Mouse (Mus musculus): ENCODE results near the gene Atxn2l. TPM values are rescaled to one million over a fixed set of nuclear protein-coding genes. Genes with fewer than 3 reads are reported as not detected.

The Atxn2l gene
- total RNA-seq, 2 experiments from 2014 or later = 71.8 to 94.7 TPM

DNA sequence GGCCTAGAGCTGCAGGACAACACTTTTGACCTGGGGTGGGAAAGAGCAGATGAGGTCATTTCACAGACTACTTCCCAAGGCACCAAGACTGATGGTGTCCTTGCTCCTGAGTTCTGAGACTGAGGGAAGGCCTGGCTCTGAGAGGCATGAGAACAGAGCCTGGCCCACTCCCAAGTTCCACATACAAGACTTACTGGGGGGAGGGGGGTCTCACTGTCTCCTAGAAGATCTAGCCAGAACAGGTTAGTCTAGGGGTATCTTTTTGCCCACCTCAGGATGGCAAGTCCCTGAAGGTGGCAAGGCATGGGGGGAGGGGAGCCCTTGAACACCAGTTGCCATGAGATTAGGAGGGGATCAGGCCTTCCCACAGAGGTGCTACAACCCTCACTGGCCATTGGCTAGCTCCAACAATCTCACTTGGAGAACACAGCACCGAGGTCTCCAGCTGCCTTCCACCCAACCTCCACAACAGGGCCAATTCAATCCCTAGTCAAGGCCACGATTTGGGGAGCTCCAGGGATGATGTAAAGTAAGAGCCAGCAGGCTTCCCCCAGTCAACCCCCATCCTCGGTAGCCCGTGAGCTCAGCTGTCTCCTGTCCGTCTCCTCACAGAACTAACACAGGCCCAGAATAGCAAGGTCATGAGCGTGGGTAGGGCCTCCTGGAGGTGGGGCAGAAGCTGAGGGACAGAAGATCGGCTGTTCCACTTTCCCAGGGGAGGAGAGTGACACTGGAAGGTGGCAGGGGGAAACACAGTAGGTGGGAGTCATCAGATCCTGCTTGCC lies 37.8 kb downstream of the Atxn2l start:
- ATAC-seq (replicated peaks; ENCODE audit: low FRiP score, poor library complexity, severe bottlenecking) = no peak

DNA sequence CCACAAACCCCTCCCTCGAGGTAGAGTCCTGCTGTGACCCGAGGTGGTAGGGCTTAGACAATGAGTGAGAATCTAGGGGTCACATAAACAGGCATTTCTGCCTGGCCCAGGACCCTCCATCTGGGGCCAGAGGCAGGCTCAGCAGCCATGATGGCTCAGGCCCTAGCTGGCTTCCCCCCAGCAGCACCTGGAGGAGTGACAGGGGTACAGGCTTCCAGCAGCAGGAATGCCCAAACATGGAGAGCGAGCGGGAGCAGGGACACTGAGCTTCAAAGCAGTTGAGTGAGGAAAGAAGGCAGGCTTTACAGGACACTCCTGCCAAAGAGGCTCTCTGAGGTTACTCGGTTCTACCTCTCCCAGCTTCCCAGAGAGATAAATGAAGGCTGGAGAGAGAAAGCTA lies 38.4 kb downstream of the Atxn2l start:
- no peak for ATAC-seq (replicated peaks; ENCODE audit: low FRiP score, poor library complexity, severe bottlenecking)

DNA sequence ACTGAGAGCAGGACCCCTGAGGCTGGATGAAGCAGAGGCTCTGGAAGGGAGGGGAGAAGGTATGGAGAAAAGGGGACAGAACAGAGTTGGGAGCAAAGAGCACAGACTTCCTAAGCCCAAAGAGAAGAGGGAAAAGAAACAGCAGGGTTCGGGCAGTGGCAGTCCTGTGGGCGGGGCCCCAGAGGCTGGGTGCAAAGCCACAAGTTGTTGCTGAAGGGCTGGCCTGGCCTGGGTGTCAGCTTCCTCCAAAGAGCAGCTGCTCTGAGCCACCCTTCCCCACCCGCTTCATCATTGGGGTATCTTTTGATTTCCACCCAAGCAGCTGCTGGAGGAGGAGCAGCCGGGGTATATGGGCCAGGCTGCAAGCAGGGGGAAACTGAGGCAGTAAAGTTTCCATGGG lies 39.1 kb downstream of the Atxn2l start:
- ATAC-seq (replicated peaks; ENCODE audit: low FRiP score, poor library complexity, severe bottlenecking) = no peak

DNA sequence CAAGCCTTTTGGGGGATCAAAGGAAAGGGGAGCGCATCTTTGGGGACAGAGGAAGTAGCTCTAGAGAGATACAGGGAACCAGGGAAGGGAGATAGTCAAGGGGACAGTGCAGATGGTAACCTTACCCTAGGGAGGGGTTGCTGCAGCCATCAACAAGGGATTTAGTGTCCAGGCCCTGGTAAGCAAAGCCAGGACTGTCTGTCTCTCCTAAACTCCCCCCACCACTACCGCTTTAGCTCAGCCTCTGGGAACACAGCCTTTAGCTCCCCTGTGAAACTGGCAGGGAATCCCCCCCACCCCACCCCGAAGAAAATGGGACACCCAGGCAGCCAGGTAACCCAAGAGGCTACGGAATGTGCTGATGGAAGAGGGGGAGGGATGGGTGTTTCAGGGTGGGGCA lies 39.7 kb downstream of the Atxn2l start:
- ATAC-seq (replicated peaks; ENCODE audit: low FRiP score, poor library complexity, severe bottlenecking) = no peak

DNA sequence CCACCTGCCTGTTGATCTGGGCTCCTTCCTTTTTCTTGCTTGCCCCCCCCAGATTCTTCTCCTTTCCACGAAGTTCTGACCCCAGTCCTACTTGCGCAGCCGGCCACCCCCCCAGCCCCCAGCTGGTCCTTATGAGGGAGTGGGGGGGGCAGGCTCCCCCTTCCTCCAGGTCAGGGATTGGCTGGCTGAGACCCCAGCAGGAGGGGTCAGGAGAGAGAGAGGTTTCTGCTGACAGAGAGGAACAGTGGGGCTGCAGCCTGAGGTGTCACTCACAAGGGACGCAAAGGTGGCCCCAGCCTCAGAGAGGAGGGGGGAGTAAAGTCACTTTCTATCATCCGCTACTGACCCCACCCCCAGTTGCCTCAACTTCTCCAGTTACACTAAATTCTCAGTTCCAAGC lies 40.2 kb downstream of the Atxn2l start, which contains the start of gene Atp2a1:
Gene Atp2a1, minus strand, starts transcription at position 105 of the 400 bp plus-strand sequence.
- no peak for ATAC-seq (replicated peaks; ENCODE audit: low FRiP score, poor library complexity, severe bottlenecking)

DNA sequence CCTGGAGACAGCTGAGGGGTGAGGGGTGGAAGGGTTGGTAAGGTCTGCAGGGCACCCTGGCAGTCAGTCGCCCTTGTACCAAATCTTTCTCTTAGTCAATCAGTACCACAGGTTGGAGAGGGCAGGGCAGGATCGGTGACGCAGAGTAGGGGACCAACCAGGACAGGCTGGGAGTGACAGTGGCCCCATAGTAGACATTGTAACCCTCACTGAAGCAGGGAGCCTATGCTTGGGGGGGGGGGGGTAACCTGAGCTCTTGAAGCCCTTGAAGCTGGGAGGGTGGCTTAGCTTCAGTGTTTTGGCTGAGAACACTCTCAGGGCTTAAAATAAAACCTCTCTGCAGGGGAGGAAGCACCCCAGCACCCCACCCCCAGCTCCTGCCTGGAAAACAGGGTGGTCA lies 41.6 kb downstream of the Atxn2l start:
- ATAC-seq (replicated peaks; ENCODE audit: low FRiP score, poor library complexity, severe bottlenecking) = no peak

DNA sequence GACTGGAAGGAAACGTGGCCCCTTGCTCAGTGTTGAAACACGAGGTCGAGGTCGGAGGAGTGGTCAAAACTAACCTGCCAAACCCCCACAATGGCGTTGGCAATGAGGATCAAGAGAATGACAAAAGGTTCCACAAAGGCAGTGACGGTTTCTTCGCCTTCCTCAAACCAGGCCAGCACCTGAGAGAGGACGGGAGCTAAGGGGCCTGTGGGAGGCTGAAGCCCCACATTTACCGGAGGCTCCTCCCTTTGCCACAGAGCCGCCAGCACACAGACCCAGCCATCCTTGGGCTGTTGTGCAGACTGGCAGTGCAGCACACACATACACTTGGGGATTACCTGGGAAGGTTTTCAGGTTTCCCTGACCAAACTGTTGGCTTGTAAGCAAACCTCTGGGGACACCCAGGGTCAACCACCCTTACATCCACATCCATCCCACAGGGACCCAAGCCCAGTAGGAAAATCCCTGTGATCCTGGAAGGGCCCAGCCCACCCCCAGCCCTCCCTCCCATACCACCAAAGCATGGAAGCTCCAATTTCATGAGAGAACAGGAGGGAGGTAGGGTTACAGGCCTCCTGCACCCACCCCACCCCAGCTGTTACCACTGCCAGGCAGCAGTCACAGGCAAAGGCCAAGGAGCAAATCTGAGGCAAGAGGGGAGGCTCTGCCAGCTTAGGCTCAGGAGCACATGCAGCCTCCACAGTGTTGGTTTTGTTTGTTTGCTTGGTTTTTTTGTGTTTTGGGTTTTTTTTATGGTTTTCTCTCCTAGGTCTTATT lies 42.4 kb downstream of the Atxn2l start:
- no peak for ATAC-seq (replicated peaks; ENCODE audit: low FRiP score, poor library complexity, severe bottlenecking)

DNA sequence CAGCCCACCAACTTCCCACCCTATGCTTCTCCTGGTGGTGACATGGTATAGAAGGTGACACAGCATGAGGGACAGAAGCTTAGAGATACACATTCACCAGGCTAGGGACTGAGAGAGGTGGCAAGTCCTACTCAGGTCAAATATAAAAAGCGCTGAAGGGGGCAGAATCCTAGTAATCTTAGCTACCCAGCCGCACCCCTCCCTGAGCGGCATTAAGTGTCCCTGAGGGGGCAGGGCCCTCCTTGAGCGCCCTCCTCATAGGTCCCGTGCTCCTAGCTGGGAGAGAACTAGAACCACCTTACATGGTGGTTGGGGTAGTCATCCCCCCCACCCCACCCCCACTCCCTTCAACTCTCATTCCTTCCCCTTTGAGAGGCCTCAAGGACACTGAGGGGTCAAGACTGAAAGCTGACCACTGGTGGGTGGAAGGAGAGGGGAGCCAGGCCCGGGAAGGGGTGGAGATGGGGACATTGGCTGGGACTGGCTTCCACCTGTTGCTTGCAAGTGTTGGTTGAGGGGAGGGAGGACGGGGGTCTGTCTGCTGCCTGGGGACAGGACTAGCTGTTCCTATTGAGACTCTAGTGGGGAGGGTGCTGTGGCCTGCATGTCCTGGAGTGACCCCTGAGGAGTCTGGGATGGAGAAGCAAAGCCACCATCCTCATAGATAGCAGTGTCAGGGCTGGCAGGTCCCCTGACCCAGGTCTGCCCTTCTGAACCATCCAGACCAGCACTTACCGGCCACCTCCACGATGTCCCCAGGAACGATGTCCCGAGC lies 44.2 kb downstream of the Atxn2l start:
- ATAC-seq (replicated peaks; ENCODE audit: low FRiP score, poor library complexity, severe bottlenecking) = no peak

DNA sequence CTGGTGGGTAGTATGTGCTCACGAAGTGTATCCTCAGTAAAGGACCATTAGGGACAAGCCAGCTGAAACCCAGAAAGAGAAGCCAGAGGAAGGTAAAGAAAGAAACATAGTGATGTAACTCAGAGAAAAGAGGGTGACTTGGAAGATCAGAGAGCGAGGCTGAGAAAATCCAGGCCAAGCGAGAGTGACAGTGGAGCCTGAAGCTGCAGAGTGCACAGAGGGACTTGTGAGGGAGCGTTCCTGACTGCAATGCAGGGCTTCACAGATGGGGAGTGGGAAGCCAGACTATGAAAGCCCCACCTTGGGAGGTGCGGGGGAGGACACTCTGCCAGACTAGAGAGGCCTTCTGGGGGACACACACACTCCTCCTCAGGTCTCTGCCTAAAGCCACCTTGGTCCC lies 45.0 kb downstream of the Atxn2l start:
- no peak for ATAC-seq (replicated peaks; ENCODE audit: low FRiP score, poor library complexity, severe bottlenecking)

DNA sequence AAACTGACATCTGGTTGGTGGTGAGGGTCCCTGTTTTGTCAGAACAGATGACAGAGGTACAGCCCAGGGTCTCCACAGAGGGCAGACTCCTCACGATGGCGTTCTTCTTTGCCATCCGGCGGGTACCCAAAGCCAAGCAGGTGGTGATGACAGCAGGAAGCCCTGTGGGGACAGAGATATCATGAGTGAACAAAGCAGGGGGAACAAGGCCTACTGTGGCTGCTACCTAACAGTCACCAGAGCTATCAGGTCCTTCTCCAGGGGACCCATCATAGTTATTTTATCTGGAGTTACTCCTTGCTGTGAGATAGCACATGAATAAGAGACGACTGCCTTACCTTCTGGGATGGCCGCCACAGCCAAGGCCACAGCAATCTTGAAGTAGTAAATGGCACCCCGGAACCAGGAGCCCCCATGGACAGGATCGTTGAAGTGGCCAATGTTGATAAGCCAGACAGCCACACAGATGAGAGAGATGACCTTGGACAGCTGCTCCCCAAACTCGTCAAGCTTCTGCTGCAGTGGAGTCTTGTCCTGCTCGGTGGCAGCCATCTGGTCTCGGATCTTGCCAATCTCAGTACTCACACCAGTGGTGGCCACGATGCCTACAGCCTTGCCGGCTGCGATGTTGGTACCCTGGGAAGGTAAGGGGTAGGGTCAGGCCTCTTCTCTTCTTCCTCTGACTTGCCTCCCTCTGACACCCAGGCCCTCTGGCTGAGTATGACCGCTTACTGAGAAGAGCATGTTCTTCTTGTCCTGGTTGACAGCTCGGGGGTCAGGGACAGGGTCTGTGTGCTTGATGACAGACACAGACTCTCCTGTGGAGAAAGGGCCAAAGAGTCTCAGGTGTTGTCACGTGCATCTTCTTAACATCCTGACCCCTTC lies 46.6 kb downstream of the Atxn2l start:
- ATAC-seq (replicated peaks; ENCODE audit: low FRiP score, poor library complexity, severe bottlenecking) = no peak

DNA sequence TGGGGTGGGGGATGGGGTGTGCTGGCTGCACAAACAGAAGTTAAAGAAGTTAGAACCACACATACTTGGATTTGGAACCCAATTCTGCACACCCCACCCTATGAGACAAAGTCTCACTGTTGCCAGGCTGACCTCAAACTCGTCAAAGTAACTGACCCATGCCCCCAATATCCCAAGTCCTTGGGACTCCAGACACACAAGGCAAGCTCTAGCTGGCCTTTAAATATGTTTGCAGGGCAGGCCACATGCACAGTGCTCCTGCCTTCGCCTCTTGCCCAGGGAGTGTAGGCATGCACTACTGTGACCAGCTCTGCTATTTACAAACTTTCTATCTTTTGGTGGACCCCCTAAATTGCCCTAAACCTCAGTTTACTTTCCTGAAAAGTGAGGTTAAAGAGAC lies 48.0 kb downstream of the Atxn2l start:
- ATAC-seq (replicated peaks; ENCODE audit: low FRiP score, poor library complexity, severe bottlenecking) = no peak

DNA sequence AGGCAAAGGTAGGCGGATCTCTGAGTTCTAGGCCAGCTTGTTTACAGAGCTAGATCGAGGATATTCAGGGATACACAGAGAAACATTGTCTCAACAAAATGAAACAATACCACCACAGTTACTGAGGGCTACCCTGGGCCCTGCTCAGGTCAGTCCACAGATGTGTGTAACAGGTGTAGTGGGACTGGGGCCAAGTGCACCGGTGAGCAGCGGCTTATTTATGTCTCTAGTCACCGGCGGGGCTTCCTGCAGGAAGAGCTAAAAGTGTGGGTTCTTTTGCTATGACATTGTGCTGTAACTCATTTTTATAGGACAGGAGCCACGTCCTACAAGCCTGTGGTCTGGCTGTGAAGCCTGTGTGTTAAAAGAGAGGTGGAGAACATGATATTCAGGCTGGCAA lies 49.4 kb downstream of the Atxn2l start:
- ATAC-seq (replicated peaks; ENCODE audit: low FRiP score, poor library complexity, severe bottlenecking) = no peak

DNA sequence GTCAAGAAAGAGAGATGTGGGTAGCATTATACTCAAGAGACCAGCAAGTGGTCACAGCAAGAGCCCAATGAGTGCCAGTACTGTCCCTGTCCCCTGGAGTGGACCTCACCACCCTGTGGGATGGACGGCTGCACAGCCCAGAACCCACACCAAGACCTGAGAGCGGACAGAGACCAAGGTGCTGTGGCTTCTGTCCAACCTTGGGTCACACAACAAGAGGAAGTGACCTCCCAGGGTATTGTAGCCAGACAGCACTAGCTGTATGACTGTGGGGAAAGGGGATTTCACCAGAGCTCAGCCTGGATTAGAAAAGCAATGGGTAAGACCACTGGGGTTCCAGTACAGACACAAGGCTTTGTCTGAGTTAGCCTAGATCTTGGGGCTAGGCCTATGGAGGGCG lies 51.0 kb downstream of the Atxn2l start:
- ATAC-seq (replicated peaks; ENCODE audit: low FRiP score, poor library complexity, severe bottlenecking) = no peak

DNA sequence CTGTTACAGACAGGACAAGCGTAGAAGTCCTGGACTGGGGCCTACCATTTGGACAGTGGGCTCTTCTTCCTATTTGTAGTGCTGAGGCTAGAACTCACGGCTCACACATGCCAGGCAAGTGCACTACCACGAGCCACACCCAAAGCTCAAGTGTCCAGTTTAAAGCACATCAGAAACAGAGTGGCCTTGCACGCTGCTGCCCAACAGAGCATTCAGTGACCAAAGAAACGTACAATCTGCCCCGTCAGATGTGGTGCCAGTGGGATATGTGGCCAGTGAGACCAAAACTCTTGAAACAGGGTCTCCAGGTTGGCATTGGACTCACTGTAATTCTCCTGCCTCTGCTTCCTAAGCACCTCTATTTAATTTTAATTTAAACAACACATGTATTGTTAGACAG lies 52.6 kb downstream of the Atxn2l start:
- no peak for ATAC-seq (replicated peaks; ENCODE audit: low FRiP score, poor library complexity, severe bottlenecking)

DNA sequence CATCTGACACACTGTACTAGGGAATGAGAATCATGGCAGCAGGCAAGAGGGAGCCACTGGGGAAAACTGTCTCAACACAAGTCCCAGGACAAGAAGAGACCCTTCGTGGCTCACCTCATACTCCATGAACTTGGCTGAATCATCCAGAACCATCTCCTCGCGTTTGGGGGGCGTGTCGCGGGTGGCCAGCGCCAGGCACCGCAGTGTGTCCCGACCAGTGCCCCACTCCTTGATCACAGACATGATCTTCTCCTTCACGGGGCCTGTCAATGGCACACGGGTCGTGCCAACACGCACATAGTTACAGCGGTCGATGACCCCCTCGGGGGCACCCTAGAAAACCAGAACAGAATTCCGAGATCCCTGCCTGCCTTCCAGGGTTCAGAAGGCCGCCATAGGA lies 53.2 kb downstream of the Atxn2l start:
- ATAC-seq (replicated peaks; ENCODE audit: low FRiP score, poor library complexity, severe bottlenecking) = no peak

DNA sequence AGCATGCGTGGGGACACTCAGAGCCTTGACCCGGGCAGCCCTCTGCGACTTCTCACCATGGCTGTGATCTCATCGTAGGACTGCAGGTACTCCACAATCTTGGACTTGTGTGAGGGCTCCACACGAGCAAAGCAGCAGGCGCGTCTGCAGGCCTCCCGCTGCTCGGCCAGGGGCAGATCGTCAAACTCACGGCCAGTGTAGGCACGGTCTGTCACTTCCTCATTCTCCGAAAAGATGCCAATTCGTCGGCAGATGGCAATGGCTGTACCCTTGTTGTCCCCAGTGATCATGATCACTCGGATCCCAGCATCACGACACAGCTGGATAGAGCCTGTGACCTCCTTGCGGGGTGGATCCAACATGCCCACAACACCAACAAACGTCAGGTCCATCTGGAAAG lies 54.8 kb downstream of the Atxn2l start:
- no peak for ATAC-seq (replicated peaks; ENCODE audit: low FRiP score, poor library complexity, severe bottlenecking)

DNA sequence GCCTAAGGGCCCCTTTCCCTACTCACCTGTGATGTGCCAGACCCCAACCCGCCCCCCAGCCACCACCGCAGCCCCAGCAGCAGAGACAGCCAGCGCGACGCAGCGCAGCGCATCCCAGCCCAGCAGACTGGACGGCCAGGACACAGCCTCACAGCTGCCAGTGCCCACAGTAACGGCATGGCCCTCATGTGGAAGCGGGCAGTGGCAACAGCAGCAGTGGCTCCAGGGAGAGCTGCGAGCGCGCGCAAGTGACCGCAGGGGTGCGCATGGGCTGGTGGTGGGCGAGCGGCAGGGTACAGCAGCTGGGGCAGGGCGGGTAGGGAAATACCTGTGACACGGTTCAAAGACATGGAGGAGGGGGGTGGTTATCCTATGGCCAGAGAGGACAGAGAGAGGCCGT lies 57.0 kb downstream of the Atxn2l start:
- ATAC-seq (replicated peaks; ENCODE audit: low FRiP score, poor library complexity, severe bottlenecking) = no peak

DNA sequence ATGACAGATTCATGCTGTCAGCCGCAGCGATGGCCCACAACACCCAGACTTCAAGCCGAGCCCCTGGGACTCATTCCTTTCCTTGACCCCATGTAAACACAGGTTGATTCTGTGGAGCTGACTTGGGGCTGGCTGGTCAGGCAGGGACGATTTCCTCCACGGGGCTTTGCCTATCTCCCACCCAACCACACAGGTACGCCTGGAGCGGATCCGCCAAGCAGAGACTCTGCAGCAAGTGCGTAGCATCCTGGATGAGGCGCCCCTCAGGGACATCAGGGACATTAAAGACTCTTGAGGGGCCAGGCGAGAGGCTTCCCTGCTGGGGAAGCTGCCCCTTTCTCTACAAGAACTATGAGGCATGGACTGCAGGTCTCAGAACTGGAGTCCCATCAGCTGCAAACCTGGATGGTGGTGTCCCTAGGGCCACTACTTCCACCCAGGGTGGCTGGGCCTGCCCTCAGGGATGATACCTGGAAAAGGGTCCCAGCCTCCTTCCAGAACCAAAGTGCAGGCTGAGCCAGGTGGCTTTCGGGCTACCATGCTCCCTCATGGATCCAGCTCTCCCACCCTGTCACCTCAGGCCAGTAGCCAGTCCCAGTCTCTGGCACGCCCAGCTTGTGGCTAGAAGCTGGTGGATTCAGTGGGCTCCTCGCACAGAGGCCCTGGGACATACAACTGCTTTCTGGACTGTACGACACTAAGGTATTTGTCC lies 58.0 kb downstream of the Atxn2l start:
- ATAC-seq (replicated peaks; ENCODE audit: low FRiP score, poor library complexity, severe bottlenecking) = no peak

DNA sequence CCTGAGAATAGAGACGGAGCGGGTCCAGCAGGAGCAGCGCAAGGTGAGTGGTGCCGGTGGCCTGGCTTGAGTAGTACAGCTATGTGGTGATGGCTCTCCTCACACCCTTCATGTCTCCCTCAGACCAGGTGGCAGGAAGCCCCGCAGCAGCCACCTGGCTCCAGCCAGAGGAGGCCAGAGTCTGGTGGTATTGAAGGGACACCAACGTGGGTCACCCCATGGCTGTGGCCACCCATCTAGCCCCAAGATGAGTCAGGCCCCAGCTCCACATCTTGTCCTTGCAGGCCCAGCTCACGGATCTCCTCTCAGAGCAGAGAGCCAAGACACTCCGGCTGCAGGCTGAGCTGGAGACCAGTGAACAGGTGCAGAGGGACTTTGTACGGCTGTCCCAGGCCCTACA lies 58.7 kb downstream of the Atxn2l start:
- no peak for ATAC-seq (replicated peaks; ENCODE audit: low FRiP score, poor library complexity, severe bottlenecking)
